Mouse (Mus musculus) cortical plate, adult 2 months (tissue): ENCODE measurements at regions not wholly inside any gene's neighbourhood (a gene's known extent, or its start where the extent isn't known, plus 50 kb on each side); places are given as distances from the start of the nearest gene placed in this dataset.

ENCODE experiments used
- CTCF ChIP-seq: fragments of 200-500 bp; IDR thresholded peaks from 2 replicates; pipeline ENCODE4 v1.5.1; 2011; ENCODE audit warnings: mild to moderate bottlenecking, control low read depth, low read length; ENCODE audit not compliant: insufficient read depth; ENCODE audit errors: extremely low read depth
- POLR2A ChIP-seq: fragments of 200-500 bp; IDR thresholded peaks from 2 replicates; pipeline ENCODE4 v1.6.1; 2011; ENCODE audit warnings: mild to moderate bottlenecking, low read length, control low read depth; ENCODE audit not compliant: insufficient read depth; ENCODE audit errors: extremely low read depth

DNA sequence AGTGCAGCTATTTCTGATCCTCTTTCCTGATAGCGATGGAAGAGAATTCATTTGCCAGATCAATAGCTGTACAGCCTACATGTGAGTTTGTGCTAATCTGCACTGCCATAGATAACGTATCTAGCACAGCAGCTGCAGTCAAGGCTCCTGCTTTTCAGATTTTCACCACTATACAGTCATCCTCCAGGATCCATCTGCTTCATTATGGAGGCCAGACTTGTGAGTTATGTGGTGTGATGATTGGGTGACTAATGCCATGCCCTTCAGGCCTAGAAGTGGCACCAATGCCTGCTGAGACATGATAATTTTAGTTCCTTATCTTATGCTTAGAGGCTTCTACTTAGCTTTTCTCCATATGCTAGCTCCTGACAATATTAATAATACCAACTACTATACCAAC lies 63.3 kb upstream of the St6galnac5 start:
- TF ChIP-seq POLR2A (no peak), CTCF (no peak)
